Comparison of ENCODE assay signal across 8 mouse cellular contexts in the genomic region with DNA sequence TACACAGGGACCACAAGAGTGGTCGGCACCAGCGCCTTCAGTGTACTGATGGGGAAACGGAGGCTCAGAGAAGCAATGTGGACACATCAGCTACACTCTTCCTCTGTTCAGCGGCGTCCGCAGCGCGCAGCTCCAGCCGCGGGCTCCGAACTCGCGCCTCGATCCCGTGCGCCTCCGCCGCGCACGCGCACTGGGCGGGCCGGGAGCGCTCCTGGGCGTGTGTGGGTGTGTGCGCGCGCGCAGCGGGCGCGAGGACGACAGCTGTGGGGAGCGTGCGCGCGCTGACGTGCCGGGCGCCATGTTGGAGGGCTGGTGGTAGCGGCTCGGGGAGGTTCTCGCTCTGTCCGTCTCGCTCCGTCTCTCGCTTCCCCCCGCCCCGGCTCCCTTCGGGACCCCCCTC. TPM values are rescaled to one million over a fixed set of nuclear protein-coding genes. Genes with fewer than 3 reads are reported as not detected.
DNase-seq lines count a peak whose midpoint lies in the region; ATAC-seq and TF ChIP-seq lines count a peak whose summit lies in the region.

A gene (plus strand): TSS at position 268 of the 400 bp plus-strand sequence.

- peaks cover 14% of the 10 kb centered on the region for H3K36me3 ChIP-seq in ES-E14 (ENCODE audit: control insufficient read depth, insufficient read depth, low read length, poor library complexity, severe bottlenecking)
- peaks cover 13% of the 10 kb centered on the region for H3K36me3 ChIP-seq in forebrain, embryonic 16.5 days (ENCODE audit: control insufficient read depth, insufficient read depth)
- H3K36me3 ChIP-seq in lung, embryonic 14.5 days (ENCODE audit: insufficient read depth) = peaks cover 32% of the 10 kb centered on the region
- H3K36me3 ChIP-seq in thymus, adult 2 months (ENCODE audit: control insufficient read depth, insufficient read depth, low read length) = peaks cover 20% of the 10 kb centered on the region

- H3K9ac ChIP-seq in ES-E14 (ENCODE audit: insufficient read depth, low read depth, low read length, poor library complexity, severe bottlenecking) = peak within 1 kb of the TSS; percentile 100
- peak within 1 kb of the TSS; percentile 86 for H3K9ac ChIP-seq in forebrain, embryonic 16.5 days (replicated peaks; ENCODE audit: low read depth, low read length)
- peak within 1 kb of the TSS; percentile 83 for H3K9ac ChIP-seq in lung, embryonic 14.5 days

- peak; percentile 83 for DNase-seq in ES-E14 (ENCODE audit: low read depth, low spot score)
- peak; percentile 91 for DNase-seq in cerebellum, adult 11-12 months
- DNase-seq in heart, postnatal 36 days = peak; percentile 89 to 92
- DNase-seq in layer of hippocampus, adult 2 months (ENCODE audit: low spot score in 2 of 2) = peak; percentile 88 to 93
- DNase-seq in lung, embryonic 14.5 days = peak; percentile 97
- DNase-seq in thymus, adult 2 months = peak; percentile 91

- in situ Hi-C loops in ES-E14 (cut with MboI; ENCODE audit: low sequenced_read_pairs in 2 of 2, unreplicated experiment in 2 of 2) = no loop called here

- peak within 1 kb of the TSS; percentile 68; the same call in 1 of the 2 replicates for H3K27ac ChIP-seq in ES-E14 (ENCODE audit: insufficient read depth, low read depth, low read length, poor library complexity, severe bottlenecking)
- peak within 1 kb of the TSS; percentile 92 for H3K27ac ChIP-seq in forebrain, embryonic 16.5 days (ENCODE audit: low read length)
- peak within 1 kb of the TSS; percentile 90 for H3K27ac ChIP-seq in layer of hippocampus, adult 2 months
- H3K27ac ChIP-seq in lung, embryonic 14.5 days (ENCODE audit: low read depth) = peak within 1 kb of the TSS; percentile 90
- peak within 1 kb of the TSS; percentile 74 for H3K27ac ChIP-seq in olfactory bulb, adult 2 months (ENCODE audit: insufficient read depth, low read depth, low read length)
- peak within 1 kb of the TSS; percentile 17; the same call in 1 of the 2 replicates for H3K27ac ChIP-seq in thymus, adult 2 months (ENCODE audit: control insufficient read depth, insufficient read depth, low read length)

- TF ChIP-seq CTCF in layer of hippocampus, adult 2 months (conservative IDR thresholded peaks at IDR 0.05) = no peak
- no peak for TF ChIP-seq CTCF in lung, embryonic 14.5 days (IDR thresholded peaks at IDR 0.05; ENCODE audit: low read depth)
- no peak for TF ChIP-seq CTCF in olfactory bulb, adult 2 months (IDR thresholded peaks at IDR 0.05; ENCODE audit: insufficient read depth, low read depth, low read length)
- TF ChIP-seq CTCF in thymus, adult 2 months (IDR thresholded peaks at IDR 0.05; ENCODE audit: borderline replicate concordance, control insufficient read depth, extremely low read depth, insufficient read depth, low read length, poor library complexity) = 0 out of 2 replicates have a peak, but pooled peaks have one; percentile 18

- peak; percentile 19; the same call in 1 of the 2 replicates for TF ChIP-seq POLR2A in olfactory bulb, adult 2 months (IDR thresholded peaks at IDR 0.05; ENCODE audit: insufficient read depth, low read depth, low read length)
- no peak for TF ChIP-seq POLR2A in thymus, adult 2 months (IDR thresholded peaks at IDR 0.05; ENCODE audit: control insufficient read depth, extremely low read depth, insufficient read depth, low read length, poor library complexity)

- intact Hi-C loops in heart, postnatal 36 days (cut with DNase I) = loop anchor here (1.0 kb wide), 1 partner anchor 163 kb away; no protein-coding TSS in a partner anchor

- peak within 1 kb of the TSS; percentile 92 to 100 for H3K4me3 ChIP-seq in ES-E14 (ENCODE audit: insufficient read depth in 1 of 2, low read depth in 1 of 2, low read length in 2 of 2, poor library complexity in 1 of 2, severe bottlenecking in 1 of 2)
- peak within 1 kb of the TSS; percentile 87 for H3K4me3 ChIP-seq in forebrain, embryonic 16.5 days (replicated peaks; ENCODE audit: low read length)
- H3K4me3 ChIP-seq in layer of hippocampus, adult 2 months = peak within 1 kb of the TSS; percentile 57
- H3K4me3 ChIP-seq in lung, embryonic 14.5 days (ENCODE audit: low read depth, low read length) = peak within 1 kb of the TSS; percentile 80
- peak within 1 kb of the TSS; percentile 75 for H3K4me3 ChIP-seq in olfactory bulb, adult 2 months (ENCODE audit: insufficient read depth, low read depth, low read length)
- H3K4me3 ChIP-seq in thymus, adult 2 months (ENCODE audit: control insufficient read depth, insufficient read depth, low read length) = peak within 1 kb of the TSS; percentile 86

- no peaks in the 10 kb centered on the region for H3K9me3 ChIP-seq in ES-E14 (ENCODE audit: control insufficient read depth, insufficient read depth, low read depth, low read length)
- H3K9me3 ChIP-seq in forebrain, embryonic 16.5 days (ENCODE audit: control insufficient read depth, low read length) = no peaks in the 10 kb centered on the region
- no peaks in the 10 kb centered on the region for H3K9me3 ChIP-seq in lung, embryonic 14.5 days (ENCODE audit: low read depth, low read length)

- H3K4me1 ChIP-seq in ES-E14 (ENCODE audit: control insufficient read depth in 2 of 2, insufficient read depth in 2 of 2, low read length in 2 of 2, poor library complexity in 1 of 2) = no peaks in the 10 kb centered on the region; a peak in 1 of 4 replicates
- H3K4me1 ChIP-seq in forebrain, embryonic 16.5 days (replicated peaks; ENCODE audit: control insufficient read depth, insufficient read depth, low read length) = peaks cover 20% of the 10 kb centered on the region
- 0 out of 2 replicates have a peak, but pooled peaks cover 4% of the 10 kb centered on the region for H3K4me1 ChIP-seq in lung, embryonic 14.5 days (ENCODE audit: insufficient read depth)
- H3K4me1 ChIP-seq in olfactory bulb, adult 2 months (ENCODE audit: control insufficient read depth, insufficient read depth, low read length) = peaks cover 8% of the 10 kb centered on the region; the same call in 1 of the 2 replicates
- peaks cover 5% of the 10 kb centered on the region for H3K4me1 ChIP-seq in thymus, adult 2 months (replicated peaks; ENCODE audit: control insufficient read depth, insufficient read depth, low read length)

- ATAC-seq in forebrain, embryonic 16.5 days = peak; percentile 93
- ATAC-seq in lung, embryonic 14.5 days (ENCODE audit: insufficient read depth) = peak; percentile 95

- H3K27me3 ChIP-seq in forebrain, embryonic 16.5 days (replicated peaks; ENCODE audit: control insufficient read depth, insufficient read depth, low read length) = no peaks in the 10 kb centered on the region
- H3K27me3 ChIP-seq in lung, embryonic 14.5 days (ENCODE audit: insufficient read depth, low read length) = no peaks in the 10 kb centered on the region
- H3K27me3 ChIP-seq in thymus, adult 2 months (ENCODE audit: control insufficient read depth, insufficient read depth, low read length) = no peaks in the 10 kb centered on the region

- H3K4me2 ChIP-seq in forebrain, embryonic 16.5 days (ENCODE audit: low read length) = peak within 1 kb of the TSS; percentile 69
- peak within 1 kb of the TSS; percentile 67 for H3K4me2 ChIP-seq in lung, embryonic 14.5 days

- WGBS in forebrain, embryonic 16.5 days = under 1% methylated on average over 34 of the region's 50 CpGs
- under 1% methylated on average over 42 of the region's 50 CpGs for WGBS in lung, embryonic 14.5 days
- under 1% methylated on average over 47 of the region's 50 CpGs for WGBS in olfactory bulb, adult 2 months
- under 1% methylated on average over 46 of the region's 50 CpGs for WGBS in thymus, adult 2 months

TF ChIP-seq in ES-E14, 5 proteins besides CTCF, POLR2A, EP300 and RAD21:
- TF ChIP-seq ZC3H11A (IDR thresholded peaks at IDR 0.05; ENCODE audit: borderline replicate concordance, low read depth, low read length) (no peak), MAFK (IDR thresholded peaks at IDR 0.05; ENCODE audit: insufficient read depth, low read depth, low read length) (no peak), HCFC1 (IDR thresholded peaks at IDR 0.05; ENCODE audit: borderline replicate concordance, insufficient read depth, low read length) (no peak), CHD2 (IDR thresholded peaks at IDR 0.05; ENCODE audit: low read depth, low read length) (no peak)

RNA-seq across cellular contexts. Expression of the gene that starts here (rescaled TPM):
- total RNA-seq in ES-E14 (2012; rRNA removed) = 66.8 and 75.3 TPM in 2 replicates
- polyA plus RNA-seq in forebrain, embryonic 16.5 days (2015; fragmentation: Nextera tagmentation; extraction: Ambion mirVana) = 22.6 and 23.9 TPM in 2 replicates
- total RNA-seq in heart, postnatal 36 days (2021) = 10 to 100 TPM; 46.4 to 47.8 TPM
- 10 to 100 TPM; 69.4 to 85.4 TPM for total RNA-seq in layer of hippocampus, adult 2 months (2021)
- 31.8 and 33.9 TPM in 2 replicates for polyA plus RNA-seq in lung, embryonic 14.5 days (2014; fragmentation: Nextera tagmentation; extraction: Ambion mirVana)
- 172 TPM in 1 of 2 replicates, not detected in the other for polyA plus RNA-seq in olfactory bulb, adult 2 months (2012; ENCODE audit: insufficient read depth, insufficient read length, low replicate concordance, missing spikeins)
- polyA plus RNA-seq in thymus, adult 2 months (2012; rRNA removed) = 27.0 and 35.0 TPM in 2 replicates

Comparison
In these comparisons a context has a peak if more than half of its experiments do, and no peak if none do; other contexts are left out.
1. Peak in every context shown above with its lines: DNase-seq, ATAC-seq, H3K4me3 ChIP-seq and H3K27ac ChIP-seq.
2. H3K27ac ChIP-seq: peak in every context shown above with its lines; median percentile 92 in forebrain, embryonic 16.5 days; 90 in layer of hippocampus, adult 2 months; 90 in lung, embryonic 14.5 days; 74 in olfactory bulb, adult 2 months; 68 in ES-E14; 17 in thymus, adult 2 months.